Mouse (Mus musculus): ENCODE results near the gene Pabpn1.
A peak's percentile ranks its signal among the peaks of the same experiment; 100 is the strongest.

Pabpn1 gene

GRCm38 (mm10) chr14:54936831-54937160 lies 44.5 kb downstream of the Pabpn1 start:
- H3K4me1 ChIP-seq (replicated peaks; ENCODE audit: low read depth, low read length), result peaks cover 36% of the 10 kb centered on the region
- H3K36me3 ChIP-seq (ENCODE audit: insufficient read depth, low read length), result no peaks in the 10 kb centered on the region
- H3K9me3 ChIP-seq (ENCODE audit: low read length), result no peaks in the 10 kb centered on the region
- H3K27me3 ChIP-seq (ENCODE audit: insufficient read depth, low read length), result peaks cover 48% of the 10 kb centered on the region
- H3K4me3 ChIP-seq (replicated peaks; ENCODE audit: low read length), result no peak overlapping the region
- TF ChIP-seq NANOG (IDR thresholded peaks at IDR 0.05; ENCODE audit: borderline replicate concordance, low read length), result no peak
- TF ChIP-seq CTCF (conservative IDR thresholded peaks at IDR 0.05; ENCODE audit: low read length), result no peak
- TF ChIP-seq POU5F1 (IDR thresholded peaks at IDR 0.05; ENCODE audit: borderline replicate concordance, low read length), result no peak

GRCm38 (mm10) chr14:54937361-54938182 lies 45.3 kb downstream of the Pabpn1 start:
- H3K36me3 ChIP-seq (ENCODE audit: insufficient read depth, low read length), result no peaks in the 10 kb centered on the region
- peaks cover 49% of the 10 kb centered on the region for H3K27me3 ChIP-seq (ENCODE audit: insufficient read depth, low read length)
- TF ChIP-seq CTCF (conservative IDR thresholded peaks at IDR 0.05; ENCODE audit: low read length) (no peak), NANOG (IDR thresholded peaks at IDR 0.05; ENCODE audit: borderline replicate concordance, low read length) (no peak), POU5F1 (IDR thresholded peaks at IDR 0.05; ENCODE audit: borderline replicate concordance, low read length) (no peak)
- H3K4me3 ChIP-seq (replicated peaks; ENCODE audit: low read length), result no peak overlapping the region
- no peaks in the 10 kb centered on the region for H3K9me3 ChIP-seq (ENCODE audit: low read length)
- H3K4me1 ChIP-seq (replicated peaks; ENCODE audit: low read depth, low read length), result peaks cover 28% of the 10 kb centered on the region

- Histone ChIP-seq H3K27me3 (ENCODE audit: insufficient read depth, low read length) (peaks cover 52% of the 10 kb centered on the region), H3K36me3 (ENCODE audit: insufficient read depth, low read length) (no peaks in the 10 kb centered on the region), H3K4me3 (replicated peaks; ENCODE audit: low read length) (no peak overlapping the region), H3K4me1 (replicated peaks; ENCODE audit: low read depth, low read length) (peaks cover 22% of the 10 kb centered on the region), H3K9me3 (ENCODE audit: low read length) (no peaks in the 10 kb centered on the region)
- no peak for TF ChIP-seq POU5F1 (IDR thresholded peaks at IDR 0.05; ENCODE audit: borderline replicate concordance, low read length)
- TF ChIP-seq NANOG (IDR thresholded peaks at IDR 0.05; ENCODE audit: borderline replicate concordance, low read length), result no peak
- no peak for TF ChIP-seq CTCF (conservative IDR thresholded peaks at IDR 0.05; ENCODE audit: low read length)
These were observed 46.3 kb downstream of the Pabpn1 start for GRCm38 (mm10) chr14:54938431-54939219.

- no peaks in the 10 kb centered on the region for H3K9me3 ChIP-seq (ENCODE audit: low read length)
- peaks cover 21% of the 10 kb centered on the region for H3K4me1 ChIP-seq (replicated peaks; ENCODE audit: low read depth, low read length)
- TF ChIP-seq POU5F1 (IDR thresholded peaks at IDR 0.05; ENCODE audit: borderline replicate concordance, low read length), result no peak
- no peak for TF ChIP-seq NANOG (IDR thresholded peaks at IDR 0.05; ENCODE audit: borderline replicate concordance, low read length)
- peak; percentile 92 for TF ChIP-seq CTCF (conservative IDR thresholded peaks at IDR 0.05; ENCODE audit: low read length)
- no peaks in the 10 kb centered on the region for H3K36me3 ChIP-seq (ENCODE audit: insufficient read depth, low read length)
- no peak overlapping the region for H3K4me3 ChIP-seq (replicated peaks; ENCODE audit: low read length)
- peaks cover 47% of the 10 kb centered on the region for H3K27me3 ChIP-seq (ENCODE audit: insufficient read depth, low read length)
These were observed 47.3 kb downstream of the Pabpn1 start for GRCm38 (mm10) chr14:54939434-54940175.

GRCm38 (mm10) chr14:54940176-54940530 lies 47.9 kb downstream of the Pabpn1 start:
- Histone ChIP-seq H3K4me1 (replicated peaks; ENCODE audit: low read depth, low read length) (peaks cover 16% of the 10 kb centered on the region), H3K4me3 (replicated peaks; ENCODE audit: low read length) (no peak overlapping the region), H3K36me3 (ENCODE audit: insufficient read depth, low read length) (no peaks in the 10 kb centered on the region), H3K27me3 (ENCODE audit: insufficient read depth, low read length) (peaks cover 46% of the 10 kb centered on the region), H3K9me3 (ENCODE audit: low read length) (no peaks in the 10 kb centered on the region)
- TF ChIP-seq CTCF (conservative IDR thresholded peaks at IDR 0.05; ENCODE audit: low read length) (no peak), POU5F1 (IDR thresholded peaks at IDR 0.05; ENCODE audit: borderline replicate concordance, low read length) (no peak), NANOG (IDR thresholded peaks at IDR 0.05; ENCODE audit: borderline replicate concordance, low read length) (no peak)

GRCm38 (mm10) chr14:54941024-54941978 lies 49.0 kb downstream of the Pabpn1 start:
- H3K4me3 ChIP-seq (replicated peaks; ENCODE audit: low read length), result no peak overlapping the region
- peaks cover 45% of the 10 kb centered on the region for H3K27me3 ChIP-seq (ENCODE audit: insufficient read depth, low read length)
- H3K4me1 ChIP-seq (replicated peaks; ENCODE audit: low read depth, low read length), result peaks cover 16% of the 10 kb centered on the region
- no peaks in the 10 kb centered on the region for H3K9me3 ChIP-seq (ENCODE audit: low read length)
- TF ChIP-seq NANOG (IDR thresholded peaks at IDR 0.05; ENCODE audit: borderline replicate concordance, low read length), result no peak
- H3K36me3 ChIP-seq (ENCODE audit: insufficient read depth, low read length), result no peaks in the 10 kb centered on the region

GRCm38 (mm10) chr14:54942479-54942878 lies 50.2 kb downstream of the Pabpn1 start:
- Histone ChIP-seq H3K4me3 (replicated peaks; ENCODE audit: low read length) (no peak overlapping the region), H3K9me3 (ENCODE audit: low read length) (no peaks in the 10 kb centered on the region), H3K27me3 (ENCODE audit: insufficient read depth, low read length) (peaks cover 47% of the 10 kb centered on the region), H3K4me1 (replicated peaks; ENCODE audit: low read depth, low read length) (peaks cover 16% of the 10 kb centered on the region), H3K36me3 (ENCODE audit: insufficient read depth, low read length) (no peaks in the 10 kb centered on the region)
- TF ChIP-seq NANOG (IDR thresholded peaks at IDR 0.05; ENCODE audit: borderline replicate concordance, low read length) (no peak), CTCF (conservative IDR thresholded peaks at IDR 0.05; ENCODE audit: low read length) (no peak), POU5F1 (IDR thresholded peaks at IDR 0.05; ENCODE audit: borderline replicate concordance, low read length) (no peak)
